Comparison of ENCODE assay signal across 25 mouse cellular contexts in genomic region chr17:28588591-28588990, GRCm38 (mm10). TPM values are rescaled to one million over a fixed set of nuclear protein-coding genes. Genes with fewer than 3 reads are reported as not detected.
DNase-seq lines count a peak whose midpoint lies in the region; ATAC-seq lines count a peak whose summit lies in the region.
"Had no signal": no experiment of that assay in that cellular context is flagged by ENCODE, and none has a peak within 500 bp of the region (broad histone marks: within the 10 kb centered on the region; RNA-seq: fewer than 3 reads in every experiment).

No protein-coding gene starts in this region.

- DNase-seq in kidney, adult 11 months = no peak
- DNase-seq in 416B (ENCODE audit: low read depth) (peak; percentile 54), adipocyte (ENCODE audit: low spot score) (peak; percentile 80)
- no peak for DNase-seq in thymus, postnatal 36 days
- DNase-seq in adrenal gland, postnatal 36 days = no peak
- DNase-seq in thymus, postnatal 25 days = no peak
- DNase-seq: adrenal gland, adult 8-10 months; cerebellum, adult 11-12 months; cerebellum, adult 9-10 months; cerebellum, postnatal 36 days; gastrocnemius, adult 2 months; gastrocnemius, postnatal 25 days had no signal

- no peak overlapping the region for H3K4me2 ChIP-seq in kidney, embryonic 16.5 days (replicated peaks; ENCODE audit: low read depth, low read length)
- H3K4me2 ChIP-seq: embryonic facial prominence, embryonic 13.5 days; forebrain, embryonic 13.5 days; heart, embryonic 12.5 days; hindbrain, embryonic 14.5 days had no signal

- WGBS in kidney, embryonic 16.5 days = 76% methylated on average over 2 of the region's 2 CpGs

- ATAC-seq in kidney, embryonic 16.5 days (ENCODE audit: low FRiP score, low TSS enrichment) = no peak
- ATAC-seq: forebrain, embryonic 13.5 days; Patski had no signal

- no peaks in the 10 kb centered on the region for H3K9me3 ChIP-seq in kidney, embryonic 16.5 days (ENCODE audit: low read length)
- H3K9me3 ChIP-seq: embryonic facial prominence, embryonic 13.5 days; forebrain, embryonic 13.5 days; heart, embryonic 12.5 days; hindbrain, embryonic 10.5 days had no signal

- H3K27ac ChIP-seq in kidney, embryonic 16.5 days (ENCODE audit: low read length) = peak overlapping the region; percentile 23; the same call in 1 of the 2 replicates
- H3K27ac ChIP-seq: embryonic facial prominence, embryonic 13.5 days; forebrain, embryonic 13.5 days; gastrocnemius, adult 2 months; hindbrain, embryonic 10.5 days; hindbrain, embryonic 14.5 days had no signal

- no peak overlapping the region for H3K9ac ChIP-seq in kidney, embryonic 16.5 days (replicated peaks; ENCODE audit: low read length)
- H3K9ac ChIP-seq: embryonic facial prominence, embryonic 13.5 days; forebrain, embryonic 13.5 days; heart, embryonic 12.5 days; hindbrain, embryonic 14.5 days had no signal

- no peaks in the 10 kb centered on the region for H3K27me3 ChIP-seq in kidney, embryonic 16.5 days (ENCODE audit: insufficient read depth, low read length)
- H3K27me3 ChIP-seq: embryonic facial prominence, embryonic 13.5 days; forebrain, embryonic 13.5 days; heart, embryonic 12.5 days; Patski had no signal

- no peak overlapping the region for H3K4me3 ChIP-seq in kidney, embryonic 16.5 days (ENCODE audit: low read length)
- H3K4me3 ChIP-seq: embryonic facial prominence, embryonic 13.5 days; forebrain, embryonic 13.5 days; gastrocnemius, adult 2 months; heart, embryonic 12.5 days; hindbrain, embryonic 10.5 days had no signal

- peaks cover 3% of the 10 kb centered on the region; the same call in 1 of the 2 replicates for H3K4me1 ChIP-seq in kidney, embryonic 16.5 days (ENCODE audit: insufficient read depth, low read length)
- H3K4me1 ChIP-seq: forebrain, embryonic 13.5 days; hindbrain, embryonic 10.5 days had no signal

- peaks cover 42% of the 10 kb centered on the region for H3K36me3 ChIP-seq in kidney, embryonic 16.5 days (ENCODE audit: insufficient read depth, low read length)

RNA-seq across cellular contexts. Expression of gene Lhfpl5, which starts 13.2 kb away (rescaled TPM):
- polyA plus RNA-seq in kidney, embryonic 16.5 days (2015; fragmentation: Nextera tagmentation; extraction: Ambion mirVana) = 0.61 and 0.89 TPM in 2 replicates
- total RNA-seq in adrenal gland, postnatal 36 days (2021) = 1 to 10 TPM; 1.3 to 1.8 TPM
- total RNA-seq: gastrocnemius, adult 2 months; gastrocnemius, postnatal 25 days; granulocyte monocyte progenitor cell, adult 5-6 weeks; heart, adult 8-10 months; heart, postnatal 25 days; MEL had no signal

RNA-seq across cellular contexts. Expression of gene Clps, which starts 28.0 kb away (rescaled TPM):
- polyA plus RNA-seq in kidney, embryonic 16.5 days (2015; fragmentation: Nextera tagmentation; extraction: Ambion mirVana) = not detected in 2 replicates
- total RNA-seq in adrenal gland, postnatal 36 days (2021) = not detected
- total RNA-seq: adrenal gland, adult 8-10 months; gastrocnemius, adult 2 months; gastrocnemius, postnatal 25 days; granulocyte monocyte progenitor cell, adult 5-6 weeks; heart, adult 8-10 months; heart, postnatal 25 days; MEL had no signal
- polyA plus RNA-seq: embryonic facial prominence, embryonic 13.5 days; hindbrain, embryonic 10.5 days; hindbrain, embryonic 14.5 days; Patski had no signal

RNA-seq across cellular contexts. Expression of gene Srpk1, which starts 33.9 kb away (rescaled TPM):
- polyA plus RNA-seq in kidney, embryonic 16.5 days (2015; fragmentation: Nextera tagmentation; extraction: Ambion mirVana) = 73.7 and 88.3 TPM in 2 replicates
- total RNA-seq in adrenal gland, postnatal 36 days (2021) = 10 to 100 TPM; 57.6 to 69.1 TPM

RNA-seq across cellular contexts. Expression of gene Clpsl2, which starts 39.4 kb away (rescaled TPM):
- polyA plus RNA-seq in kidney, embryonic 16.5 days (2015; fragmentation: Nextera tagmentation; extraction: Ambion mirVana) = not detected in 2 replicates
- not detected for total RNA-seq in adrenal gland, postnatal 36 days (2021)
- total RNA-seq: adrenal gland, adult 8-10 months; adrenal gland, postnatal 4 days; gastrocnemius, adult 2 months; gastrocnemius, postnatal 25 days; granulocyte monocyte progenitor cell, adult 5-6 weeks; heart, adult 8-10 months; heart, postnatal 25 days; MEL had no signal
- polyA plus RNA-seq: embryonic facial prominence, embryonic 13.5 days; forebrain, embryonic 13.5 days; heart, embryonic 12.5 days; heart, embryonic 16.5 days; hindbrain, embryonic 10.5 days; hindbrain, embryonic 14.5 days; Patski had no signal

RNA-seq across cellular contexts. Expression of gene Armc12, which starts 58.0 kb away (rescaled TPM):
- not detected in 2 replicates for polyA plus RNA-seq in kidney, embryonic 16.5 days (2015; fragmentation: Nextera tagmentation; extraction: Ambion mirVana)
- not detected for total RNA-seq in adrenal gland, postnatal 36 days (2021)
- total RNA-seq: adrenal gland, adult 8-10 months; gastrocnemius, adult 2 months; gastrocnemius, postnatal 25 days; granulocyte monocyte progenitor cell, adult 5-6 weeks; heart, adult 8-10 months; heart, postnatal 25 days; MEL had no signal
- polyA plus RNA-seq: embryonic facial prominence, embryonic 13.5 days; forebrain, embryonic 13.5 days; heart, embryonic 12.5 days; heart, embryonic 16.5 days; hindbrain, embryonic 10.5 days; hindbrain, embryonic 14.5 days; Patski had no signal

Comparison
In these comparisons a context has a peak if more than half of its experiments do, and no peak if none do; other contexts are left out.
1. DNase-seq: peak in 416B (single experiment) and adipocyte (single experiment); none in kidney, adult 11 months (single experiment), thymus, postnatal 36 days (0 of 2), adrenal gland, postnatal 36 days (0 of 2) and thymus, postnatal 25 days (single experiment).